Mouse (Mus musculus) brain, embryonic 14.5 days (tissue): Measurements from ENCODE around the gene Oas2.

Experiments
- CTCF ChIP-seq: fragments of 200-500 bp; IDR thresholded peaks from 2 replicates; pipeline ENCODE4 v1.5.1; 2012; ENCODE audit warnings: inconsistent platforms, mild to moderate bottlenecking, moderate library complexity, borderline replicate concordance; ENCODE audit not compliant: insufficient read depth, insufficient read length; ENCODE audit errors: extremely low read depth
- POLR2A ChIP-seq: fragments of 200-500 bp; IDR thresholded peaks from 2 replicates; pipeline ENCODE4 v1.6.1; 2012; ENCODE audit warnings: mild to moderate bottlenecking, inconsistent platforms, borderline replicate concordance; ENCODE audit not compliant: poor library complexity, insufficient read depth, insufficient read length, severe bottlenecking; ENCODE audit errors: extremely low read depth

DNA sequence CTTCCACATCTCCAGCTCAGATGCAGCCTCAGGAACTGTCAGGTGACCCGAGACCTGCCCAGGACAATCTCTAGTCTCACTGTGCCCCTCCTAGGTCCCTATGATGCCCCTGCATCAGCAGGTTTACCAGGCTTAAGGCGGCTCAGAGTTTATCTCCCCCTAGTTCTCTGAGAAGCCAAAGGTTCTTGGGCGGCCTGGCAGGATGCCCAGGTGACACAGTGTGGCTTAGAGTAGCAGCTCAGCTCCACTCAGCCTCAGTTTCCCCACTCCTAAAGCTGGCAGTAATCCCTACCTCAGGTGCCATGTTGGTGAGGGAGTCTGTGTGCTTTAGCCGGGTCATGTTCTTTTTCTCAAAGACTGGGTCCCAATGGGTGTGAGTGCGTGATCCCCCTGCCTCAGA, 27.1 kb upstream of the Oas2 start:
- TF ChIP-seq CTCF, result no peak
- no peak for TF ChIP-seq POLR2A
